Mouse (Mus musculus) gastrocnemius, postnatal 4 days (tissue): ENCODE data around the gene Nmrk1. TPM values are rescaled to one million over a fixed set of nuclear protein-coding genes. Genes with fewer than 3 reads are reported as not detected.
"Not testable (repeated sequence)": the region's sequence is repeated elsewhere in the genome, so short reads cannot be mapped to it uniquely, and the experiment has no call there.

Experiments used
- DNase-seq, 2 experiments: peaks; one replicate each; pipeline ENCODE4 v3.0.0; 2021 to 2022; ENCODE audit warnings: low spot score in 2 of 2, mixed read lengths in 2 of 2
- long read RNA-seq, 2 experiments: library from polyadenylated mRNA; stranded (forward); transcript quantifications; one replicate each; pipeline ENCODE4 v2.0.0; 2021
- total RNA-seq, 2 experiments: library from RNA; stranded (reverse); gene quantifications; 2 replicates each; pipeline ENCODE4 v1.2.3; 2021

Gene Nmrk1
- total RNA-seq: 1 to 10 TPM; 5.6 to 5.9 TPM
- long read RNA-seq, experiment 1, partial matches to known transcripts: 0 of 6 reads
- long read RNA-seq, experiment 1, other reads (novel, unspliced or antisense): 3 of 6 reads
- long read RNA-seq, experiment 2, partial matches to known transcripts: 0 of 5 reads
- long read RNA-seq, experiment 2, other reads (novel, unspliced or antisense): 4 of 5 reads

- peak; percentile 95 to 97 for DNase-seq
Observed at GRCm38 (mm10) chr19:18631644-18632219, at the start of gene Nmrk1, which contains the start of gene Ostf1. Gene Nmrk1, plus strand, starts transcription at chr19:18631950. Gene Ostf1, minus strand, starts transcription at chr19:18631823.

GRCm38 (mm10) chr19:18582226-18582625, 49.5 kb upstream of the Nmrk1 start:
- no peak for DNase-seq

- no peak for DNase-seq
Observed at GRCm38 (mm10) chr19:18582887-18583286, 48.9 kb upstream of the Nmrk1 start.

- no peak for DNase-seq
Observed at GRCm38 (mm10) chr19:18583706-18584105, 48.0 kb upstream of the Nmrk1 start.

- DNase-seq: no peak
Observed at GRCm38 (mm10) chr19:18584621-18585020, 47.1 kb upstream of the Nmrk1 start.

- no peak for DNase-seq
Observed at GRCm38 (mm10) chr19:18587118-18587517, 44.6 kb upstream of the Nmrk1 start.

- DNase-seq: no peak
Observed at GRCm38 (mm10) chr19:18588243-18588642, 43.5 kb upstream of the Nmrk1 start.

- DNase-seq: not testable (repeated sequence)
Observed at GRCm38 (mm10) chr19:18588801-18589200, 42.9 kb upstream of the Nmrk1 start.

- no peak for DNase-seq
Observed at GRCm38 (mm10) chr19:18589276-18589675, 42.5 kb upstream of the Nmrk1 start.

- DNase-seq: no peak
Observed at GRCm38 (mm10) chr19:18590234-18590633, 41.5 kb upstream of the Nmrk1 start.

- DNase-seq: no peak
Observed at GRCm38 (mm10) chr19:18590942-18591354, 40.8 kb upstream of the Nmrk1 start.

GRCm38 (mm10) chr19:18592919-18593318, 38.8 kb upstream of the Nmrk1 start:
- no peak for DNase-seq

GRCm38 (mm10) chr19:18593722-18594121, 38.0 kb upstream of the Nmrk1 start:
- no peak for DNase-seq

- DNase-seq: no peak
Observed at GRCm38 (mm10) chr19:18596876-18597275, 34.9 kb upstream of the Nmrk1 start.

- DNase-seq: no peak
Observed at GRCm38 (mm10) chr19:18597772-18598171, 34.0 kb upstream of the Nmrk1 start.

GRCm38 (mm10) chr19:18598265-18598926, 33.4 kb upstream of the Nmrk1 start:
- no peak for DNase-seq

- no peak for DNase-seq
Observed at GRCm38 (mm10) chr19:18599051-18599450, 32.7 kb upstream of the Nmrk1 start.

- DNase-seq: no peak
Observed at GRCm38 (mm10) chr19:18599650-18600049, 32.1 kb upstream of the Nmrk1 start.

GRCm38 (mm10) chr19:18600611-18601010, 31.1 kb upstream of the Nmrk1 start:
- DNase-seq: no peak

- DNase-seq: no peak
Observed at GRCm38 (mm10) chr19:18603011-18603410, 28.7 kb upstream of the Nmrk1 start.

GRCm38 (mm10) chr19:18607907-18608306, 23.8 kb upstream of the Nmrk1 start:
- DNase-seq: no peak

GRCm38 (mm10) chr19:18608975-18609374, 22.8 kb upstream of the Nmrk1 start:
- no peak for DNase-seq

- DNase-seq: no peak
Observed at GRCm38 (mm10) chr19:18614337-18614736, 17.4 kb upstream of the Nmrk1 start.
